Mouse (Mus musculus) cortical plate, adult 2 months (tissue): Measurements from ENCODE around the gene Birc2.

ENCODE experiments used
- CTCF ChIP-seq: fragments of 200-500 bp; IDR thresholded peaks from 2 replicates; pipeline ENCODE4 v1.5.1; 2011; ENCODE audit warnings: mild to moderate bottlenecking, control low read depth, low read length; ENCODE audit not compliant: insufficient read depth; ENCODE audit errors: extremely low read depth
- POLR2A ChIP-seq: fragments of 200-500 bp; IDR thresholded peaks from 2 replicates; pipeline ENCODE4 v1.6.1; 2011; ENCODE audit warnings: mild to moderate bottlenecking, low read length, control low read depth; ENCODE audit not compliant: insufficient read depth; ENCODE audit errors: extremely low read depth

- TF ChIP-seq POLR2A (no peak), CTCF (no peak)
Observed at GRCm38 (mm10) chr9:7860976-7861375, 24.1 kb upstream of the Birc2 start.
